Mouse (Mus musculus): ENCODE measurements around the gene Pou3f1.

Gene Pou3f1

GRCm38 (mm10) chr4:124657781-124658180, 1.2 kb downstream of the Pou3f1 start:
- no peak for DNase-seq

DNA sequence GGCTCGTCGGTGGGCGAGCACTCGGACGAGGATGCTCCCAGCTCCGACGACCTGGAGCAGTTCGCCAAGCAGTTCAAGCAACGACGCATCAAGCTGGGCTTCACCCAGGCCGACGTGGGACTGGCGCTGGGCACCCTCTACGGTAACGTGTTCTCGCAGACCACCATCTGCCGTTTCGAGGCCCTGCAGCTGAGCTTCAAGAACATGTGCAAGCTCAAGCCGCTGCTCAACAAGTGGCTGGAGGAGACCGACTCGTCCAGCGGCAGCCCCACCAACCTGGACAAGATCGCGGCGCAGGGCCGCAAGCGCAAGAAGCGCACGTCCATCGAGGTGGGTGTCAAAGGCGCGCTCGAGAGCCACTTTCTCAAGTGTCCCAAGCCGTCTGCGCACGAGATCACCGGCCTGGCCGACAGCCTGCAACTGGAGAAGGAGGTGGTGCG, 1.8 kb downstream of the Pou3f1 start:
- no peak for DNase-seq

- DNase-seq, result no peak
Observed at GRCm38 (mm10) chr4:124659251-124660217, 2.9 kb downstream of the Pou3f1 start.

- no peak for DNase-seq
Observed at GRCm38 (mm10) chr4:124660603-124661002, 4.0 kb downstream of the Pou3f1 start.

- DNase-seq, result no peak
Observed at GRCm38 (mm10) chr4:124663034-124663433, 6.4 kb downstream of the Pou3f1 start.

DNA sequence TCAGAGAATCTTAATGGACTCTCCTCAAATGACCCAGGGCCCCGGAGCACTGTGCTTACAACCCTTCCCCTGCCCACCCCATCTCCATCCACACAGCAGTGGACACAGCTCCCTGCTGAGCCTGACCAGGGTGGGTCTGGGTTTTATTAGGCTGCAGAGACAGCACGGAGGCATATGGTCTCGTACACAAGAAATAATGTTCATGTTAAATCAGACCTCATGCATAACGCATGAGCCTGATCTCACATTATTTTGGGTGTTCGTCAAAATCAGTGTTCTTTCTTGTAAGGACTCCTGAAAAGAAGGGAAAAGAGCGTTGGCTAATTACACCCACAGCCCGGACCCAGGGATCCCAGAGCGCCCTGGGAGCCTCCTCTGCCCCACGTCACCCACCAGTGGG, 7.6 kb downstream of the Pou3f1 start:
- DNase-seq, result no peak

DNA sequence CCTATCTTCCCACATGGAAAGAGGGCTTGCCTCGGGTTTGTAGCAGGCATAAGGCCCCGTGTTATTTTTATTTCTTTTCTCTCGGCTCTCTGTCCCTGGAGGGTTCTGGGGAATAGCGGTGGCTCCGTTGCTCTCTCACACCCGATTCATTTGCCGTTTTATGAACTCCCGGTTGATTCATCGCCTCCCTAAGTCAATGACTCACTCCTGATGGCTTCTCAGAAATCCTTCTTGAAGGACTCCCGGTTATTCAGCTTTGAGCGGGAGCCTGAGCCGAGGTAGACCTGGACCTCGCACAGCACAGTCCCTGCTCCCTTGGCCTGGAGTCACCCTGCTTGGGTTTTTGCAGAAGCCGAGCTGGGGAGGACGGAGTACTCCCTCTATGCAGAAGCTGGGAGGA, 8.0 kb downstream of the Pou3f1 start:
- no peak for DNase-seq

DNA sequence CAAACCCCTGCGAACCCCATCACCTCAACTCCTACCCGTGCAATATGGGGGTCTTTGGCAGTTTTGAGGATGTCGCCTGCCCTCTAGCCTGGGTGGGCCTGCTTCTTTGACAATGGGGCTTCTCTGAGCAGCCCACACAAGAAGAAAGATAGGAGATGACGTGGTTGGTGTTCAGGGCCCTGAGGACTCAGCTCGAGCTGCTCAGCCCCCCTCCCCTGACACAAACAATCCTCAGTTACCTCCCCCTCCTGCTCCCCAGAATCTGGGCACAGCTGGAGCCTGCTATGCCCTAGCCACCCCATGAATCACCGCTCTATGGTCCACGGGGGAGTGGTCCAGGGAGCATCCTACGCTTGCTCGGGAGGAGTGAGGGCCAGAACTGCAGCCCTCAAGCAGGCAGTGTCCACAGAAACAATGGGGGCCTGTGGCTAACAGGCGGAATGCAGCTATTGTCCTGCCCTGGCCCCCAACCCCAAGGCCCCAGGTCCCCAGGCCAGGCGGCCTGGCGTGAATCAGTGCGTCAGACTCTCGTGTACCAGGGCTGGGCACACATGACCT, 10.9 kb downstream of the Pou3f1 start:
- no peak for DNase-seq

DNA sequence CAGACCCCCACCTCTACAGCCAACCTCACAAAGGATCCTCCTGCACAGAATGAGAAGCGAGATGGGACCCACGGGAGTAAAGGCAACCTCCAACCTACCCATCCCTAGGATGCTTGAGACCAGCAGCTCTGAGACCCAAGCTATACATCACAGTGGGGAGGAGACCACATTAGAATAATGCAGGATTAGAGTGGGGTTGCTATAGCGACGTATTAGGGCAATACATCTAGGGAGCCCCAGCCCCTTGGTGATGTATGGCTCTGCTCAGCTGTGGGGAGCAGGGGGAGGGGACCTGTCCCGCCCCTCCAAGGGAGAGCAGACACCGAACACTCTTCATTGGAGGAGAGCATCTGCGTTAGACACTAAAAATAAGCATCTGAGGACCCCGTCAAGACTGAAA, 11.5 kb downstream of the Pou3f1 start:
- DNase-seq, result no peak

- DNase-seq, result no peak
Observed at GRCm38 (mm10) chr4:124670232-124670631, 13.6 kb downstream of the Pou3f1 start.

DNA sequence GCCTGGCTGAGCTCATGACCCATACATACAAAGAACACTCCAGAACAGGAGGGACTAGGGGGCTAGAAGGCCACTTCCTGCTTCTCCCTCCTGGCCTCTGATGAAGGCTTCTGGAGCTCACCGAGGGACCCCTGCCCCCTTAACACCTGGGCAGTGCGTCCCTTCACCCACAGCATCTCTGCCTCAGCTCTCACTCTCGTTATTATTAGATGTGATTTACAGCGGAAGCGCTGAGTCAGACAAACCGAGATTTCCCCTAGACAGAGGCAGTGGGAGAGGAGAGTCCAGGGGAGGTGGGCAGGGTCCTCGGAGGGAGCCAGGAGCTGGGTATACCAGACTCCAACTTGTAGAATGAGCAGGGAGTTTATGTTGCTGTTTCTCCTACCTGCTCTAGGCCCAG, 15.0 kb downstream of the Pou3f1 start:
- no peak for DNase-seq

DNA sequence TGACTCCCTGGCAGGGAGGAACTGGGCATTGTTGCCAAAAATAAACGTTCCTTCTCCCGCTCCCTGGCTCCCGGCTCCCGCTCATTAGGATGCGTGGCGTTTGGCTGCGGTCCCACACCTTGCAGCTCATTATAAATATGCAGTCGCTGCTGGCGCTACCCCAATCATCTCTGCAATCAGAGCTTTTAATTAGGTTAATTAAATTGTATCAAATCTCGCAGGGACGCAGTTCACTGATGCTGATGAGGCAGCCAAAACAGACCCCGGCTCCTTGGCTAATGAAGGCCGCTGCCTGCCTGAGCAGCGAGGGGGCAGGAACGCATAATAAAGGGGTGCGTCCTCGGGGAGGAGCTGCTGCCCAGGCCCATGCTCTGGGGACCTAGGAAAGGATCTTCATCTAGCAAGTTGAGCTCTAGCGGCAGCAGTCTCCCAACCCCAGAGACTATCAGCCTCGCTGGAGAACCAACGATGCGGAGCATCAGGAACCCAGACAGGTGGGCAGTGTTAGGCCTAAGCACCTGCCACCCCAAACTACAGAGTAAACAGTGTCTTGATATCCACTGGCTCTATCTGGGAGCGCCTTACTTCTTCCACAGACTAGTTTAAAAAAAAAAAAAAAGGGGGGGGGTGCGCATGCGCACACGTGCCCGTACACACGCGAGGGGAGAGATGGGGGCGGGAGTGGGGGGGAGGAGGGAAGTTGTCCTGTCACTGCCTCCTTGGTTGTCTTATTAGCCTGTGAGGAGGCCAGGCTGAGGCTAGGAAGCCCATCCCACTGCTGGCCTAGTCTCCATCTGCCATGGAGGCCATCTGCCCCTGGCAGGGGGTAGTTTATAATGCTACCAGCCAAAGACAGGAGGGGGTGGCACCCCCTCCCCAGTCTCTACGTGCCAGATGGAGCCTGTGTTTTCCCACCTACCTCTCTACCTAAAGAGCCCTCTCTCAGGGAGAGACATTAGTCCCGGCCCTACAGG, 16.0 kb downstream of the Pou3f1 start:
- DNase-seq, result no peak

GRCm38 (mm10) chr4:124674334-124675032, 17.9 kb downstream of the Pou3f1 start:
- no peak for DNase-seq

- DNase-seq, result peak; percentile 65
Observed at GRCm38 (mm10) chr4:124675037-124675436, 18.4 kb downstream of the Pou3f1 start.

DNA sequence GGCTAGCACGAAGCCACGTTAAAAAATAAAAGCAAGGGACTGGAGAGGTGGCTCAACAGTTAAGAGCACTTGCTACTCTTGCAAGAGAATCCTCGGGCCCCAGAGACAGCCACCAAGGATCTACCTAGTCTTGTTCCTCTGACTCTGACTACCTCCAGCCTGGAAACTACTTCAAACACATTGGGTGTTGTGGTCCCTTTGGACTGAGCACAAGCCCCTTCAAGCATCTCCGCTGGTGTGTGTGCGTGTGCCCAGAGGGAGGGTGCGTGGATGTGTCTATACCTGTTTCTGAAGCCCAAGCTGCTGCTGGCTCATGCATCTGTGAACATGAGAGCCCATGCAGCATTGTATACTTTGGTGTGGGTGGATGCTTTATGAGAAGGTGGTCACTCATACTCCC, 19.4 kb downstream of the Pou3f1 start:
- DNase-seq, result no peak

- DNase-seq, result no peak
Observed at GRCm38 (mm10) chr4:124682270-124682669, 25.7 kb downstream of the Pou3f1 start.

DNA sequence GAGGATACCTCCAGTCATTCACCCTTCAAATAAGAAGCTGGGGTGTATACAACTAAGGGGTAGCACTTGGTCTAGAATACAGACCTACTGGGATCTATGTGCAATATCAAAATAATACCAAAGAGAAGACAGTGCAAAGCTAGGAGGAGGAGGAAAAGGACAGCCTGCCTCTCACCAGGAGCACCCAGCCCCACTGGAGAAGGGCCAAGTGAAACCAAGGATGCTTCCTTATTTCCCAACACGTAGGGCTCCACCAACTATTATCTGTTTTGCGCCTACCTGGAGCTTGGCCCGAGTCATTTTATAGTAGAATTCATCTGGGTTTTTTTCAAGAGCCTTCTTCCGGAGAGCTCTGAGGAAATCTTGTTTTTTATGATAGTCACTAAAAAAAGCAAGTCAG, 26.9 kb downstream of the Pou3f1 start:
- DNase-seq, result no peak

DNA sequence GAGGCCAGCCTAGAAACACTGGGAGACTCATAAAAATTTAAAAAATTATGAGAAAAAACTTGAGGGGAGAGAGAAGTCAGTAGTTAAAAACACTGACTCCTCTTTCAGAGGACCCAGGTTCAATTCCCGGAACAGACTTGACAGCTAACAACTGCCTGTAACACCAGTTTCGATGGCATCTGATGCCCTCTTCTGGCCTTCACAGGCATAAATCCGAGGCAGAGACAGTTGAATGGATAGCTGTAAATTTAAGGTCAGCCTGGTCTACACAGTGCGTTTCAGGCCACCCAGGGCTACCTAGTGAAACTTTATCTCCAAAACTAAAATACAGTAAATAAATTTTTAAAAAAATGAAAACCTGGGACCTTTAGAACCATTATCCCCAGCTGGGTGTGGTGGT, 28.4 kb downstream of the Pou3f1 start:
- no peak for DNase-seq

GRCm38 (mm10) chr4:124685453-124685852, 28.8 kb downstream of the Pou3f1 start:
- DNase-seq, result no peak

DNA sequence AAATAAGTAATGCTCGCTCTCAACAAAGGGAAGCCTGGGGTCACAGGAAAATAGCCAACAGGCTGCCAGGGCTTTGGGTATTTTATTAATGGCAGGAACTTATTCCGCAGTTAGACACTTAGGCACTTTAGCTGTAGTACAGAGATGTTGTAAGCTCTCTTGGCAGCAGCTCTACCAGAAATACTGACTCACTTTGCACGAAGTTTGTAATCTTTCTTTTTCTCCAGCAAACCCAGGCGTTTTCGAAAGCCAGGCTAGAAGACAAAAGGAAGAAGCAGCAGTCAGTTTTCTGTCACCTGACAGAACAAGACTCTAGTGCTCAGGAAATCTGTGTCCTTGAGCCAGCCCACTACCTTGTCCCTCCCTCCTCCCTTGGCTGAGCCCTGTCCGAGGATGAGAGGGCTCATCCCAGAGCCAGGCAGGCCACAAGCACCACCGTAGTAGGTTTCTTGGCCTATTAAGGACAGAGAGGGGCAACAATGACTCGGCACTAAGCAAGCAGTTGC, 29.3 kb downstream of the Pou3f1 start:
- DNase-seq, result no peak

GRCm38 (mm10) chr4:124691455-124691854, 34.8 kb downstream of the Pou3f1 start:
- DNase-seq, result no peak

- no peak for DNase-seq
Observed at GRCm38 (mm10) chr4:124692416-124692861, 35.8 kb downstream of the Pou3f1 start.

Measured in right cerebral cortex, adult 18-20 months (tissue).